Mouse (Mus musculus) adrenal gland, adult 2 months (tissue): ENCODE results near the gene Prnp. TPM values are rescaled to one million over a fixed set of nuclear protein-coding genes. Genes with fewer than 3 reads are reported as not detected.

Source experiments
- DNase-seq: peaks from one replicate; pipeline ENCODE4 v3.0.0; 2021
- long read RNA-seq: library from polyadenylated mRNA; stranded (forward); transcript quantifications from one replicate; pipeline ENCODE4 v2.0.0, GENCODE M21; 2021
- polyA plus RNA-seq: library from polyadenylated mRNA; depleted of rRNA; stranded (reverse); fragments of >200 nt; gene quantifications from 2 replicates; pipeline ENCODE4 v1.2.3, GENCODE M21; 2012; rRNA removed
- total RNA-seq, 2 experiments: library from RNA; stranded (reverse); gene quantifications; 2 replicates each; pipeline ENCODE4 v1.2.3; 2021

Prnp gene
- total RNA-seq, result 100 to 1,000 TPM in 1 of 2 experiments, 10 to 100 TPM in 1; 85.9 to 172 TPM
- 46.8 and 49.2 TPM in 2 replicates for polyA plus RNA-seq
- long read RNA-seq, transcript Prnp-201 (3 exons, 2,184 nt), result major isoform, 149 of 178 reads
- long read RNA-seq, partial matches to known transcripts, result 22 of 178 reads
- long read RNA-seq, other reads (novel, unspliced or antisense), result 7 of 178 reads

GRCm38 (mm10) chr2:131909683-131910572, at the start of gene Prnp, which contains the start of gene Prn:
TSS of gene Prnp (plus strand) at chr2:131909928.
TSS of gene Prn (plus strand) at chr2:131909957.
- peak; percentile 95 for DNase-seq

- no peak for DNase-seq
These were observed 47.0 kb upstream of the Prnp start for GRCm38 (mm10) chr2:131862617-131863275.

- DNase-seq, result peak; percentile 34
These were observed 46.3 kb upstream of the Prnp start for GRCm38 (mm10) chr2:131863472-131863871.

- DNase-seq, result no peak
These were observed 45.4 kb upstream of the Prnp start for GRCm38 (mm10) chr2:131864262-131864796.

GRCm38 (mm10) chr2:131866676-131867075, 43.1 kb upstream of the Prnp start:
- no peak for DNase-seq

- DNase-seq, result no peak
These were observed 40.7 kb upstream of the Prnp start for GRCm38 (mm10) chr2:131868983-131869382.

GRCm38 (mm10) chr2:131873376-131873775, 36.4 kb upstream of the Prnp start:
- peak; percentile 17 for DNase-seq

- no peak for DNase-seq
These were observed 33.0 kb upstream of the Prnp start for GRCm38 (mm10) chr2:131876551-131877265.

- no peak for DNase-seq
These were observed 28.0 kb upstream of the Prnp start for GRCm38 (mm10) chr2:131881766-131882165.

GRCm38 (mm10) chr2:131883136-131883535, 26.6 kb upstream of the Prnp start:
- DNase-seq, result no peak

GRCm38 (mm10) chr2:131886503-131887160, 23.1 kb upstream of the Prnp start:
- DNase-seq, result no peak

GRCm38 (mm10) chr2:131888233-131888632, 21.5 kb upstream of the Prnp start:
- no peak for DNase-seq

- DNase-seq, result no peak
These were observed 17.2 kb upstream of the Prnp start for GRCm38 (mm10) chr2:131892534-131892933.

GRCm38 (mm10) chr2:131895106-131895505, 14.6 kb upstream of the Prnp start:
- no peak for DNase-seq

- DNase-seq, result no peak
These were observed 13.7 kb upstream of the Prnp start for GRCm38 (mm10) chr2:131896011-131896410.

- DNase-seq, result no peak
These were observed 12.2 kb upstream of the Prnp start for GRCm38 (mm10) chr2:131897336-131898109.

- DNase-seq, result no peak
These were observed 7.3 kb upstream of the Prnp start for GRCm38 (mm10) chr2:131902423-131902822.

GRCm38 (mm10) chr2:131902867-131903266, 6.9 kb upstream of the Prnp start:
- peak; percentile 28 for DNase-seq

- no peak for DNase-seq
These were observed 4.7 kb upstream of the Prnp start for GRCm38 (mm10) chr2:131905025-131905424.

GRCm38 (mm10) chr2:131905776-131906175, 4.0 kb upstream of the Prnp start:
- DNase-seq, result no peak
